Mouse (Mus musculus) megakaryocyte-erythroid progenitor cell, adult 5-6 weeks (primary cell): ENCODE results near the gene Ten1. TPM values are rescaled to one million over a fixed set of nuclear protein-coding genes. Genes with fewer than 3 reads are reported as not detected.

Experiments
- ATAC-seq: replicated peaks from 2 replicates; pipeline ENCODE4 v1.8.0; 2016; ENCODE audit warnings: mild to moderate bottlenecking, inconsistent platforms; ENCODE audit not compliant: severe bottlenecking, poor library complexity, low FRiP score, low TSS enrichment
- total RNA-seq, 2 experiments: library from RNA; stranded (forward) in 1 of 2; stranded (reverse) in 1 of 2; fragments of 200-1000, 215-1000 nt in 1 of 2; fragments of >200 nt in 1 of 2; fragmentation: Nextera tagmentation in 1 of 2; gene quantifications; 2 replicates each; pipeline ENCODE4 v1.2.3; 2014 to 2017

Gene Ten1
- total RNA-seq, 2 experiments from 2014 or later, result 28.8 to 82.7 TPM

GRCm38 (mm10) chr11:116195252-116195651 is 3.4 kb upstream of the Ten1 start:
- peak; percentile 28; the same call in 1 of the 2 replicates for ATAC-seq

GRCm38 (mm10) chr11:116196336-116196735 is 2.3 kb upstream of the Ten1 start:
- no peak for ATAC-seq

GRCm38 (mm10) chr11:116196866-116197583 is 1.6 kb upstream of the Ten1 start:
- ATAC-seq, result no peak

GRCm38 (mm10) chr11:116197584-116197906 is 1.1 kb upstream of the Ten1 start:
- ATAC-seq, result no peak

- no peak for ATAC-seq
Observed at GRCm38 (mm10) chr11:116198132-116198531, 523 bp upstream of the Ten1 start.

GRCm38 (mm10) chr11:116201151-116201550 is 2.5 kb downstream of the Ten1 start:
- no peak for ATAC-seq

GRCm38 (mm10) chr11:116203150-116203549 is 4.5 kb downstream of the Ten1 start:
- ATAC-seq, result no peak

GRCm38 (mm10) chr11:116206678-116207077 is 8.0 kb downstream of the Ten1 start:
- no peak for ATAC-seq

- no peak for ATAC-seq
Observed at GRCm38 (mm10) chr11:116208660-116209059, 10.0 kb downstream of the Ten1 start.

- ATAC-seq, result no peak
Observed at GRCm38 (mm10) chr11:116209257-116209656, 10.6 kb downstream of the Ten1 start.

- ATAC-seq, result no peak
Observed at GRCm38 (mm10) chr11:116210696-116211095, 12.0 kb downstream of the Ten1 start.

GRCm38 (mm10) chr11:116212847-116213246 is 14.2 kb downstream of the Ten1 start:
- no peak for ATAC-seq

- no peak for ATAC-seq
Observed at GRCm38 (mm10) chr11:116213877-116214510, 15.3 kb downstream of the Ten1 start.

GRCm38 (mm10) chr11:116215181-116215580 is 16.5 kb downstream of the Ten1 start:
- ATAC-seq, result peak; percentile 32; the same call in 1 of the 2 replicates

- no peak for ATAC-seq
Observed at GRCm38 (mm10) chr11:116215991-116216390, 17.3 kb downstream of the Ten1 start.

- no peak for ATAC-seq
Observed at GRCm38 (mm10) chr11:116216549-116216948, 17.9 kb downstream of the Ten1 start.

GRCm38 (mm10) chr11:116218263-116218662 is 19.6 kb downstream of the Ten1 start:
- no peak for ATAC-seq

- ATAC-seq, result no peak
Observed at GRCm38 (mm10) chr11:116218737-116219400, 20.2 kb downstream of the Ten1 start.

GRCm38 (mm10) chr11:116219885-116220284 is 21.2 kb downstream of the Ten1 start:
- ATAC-seq, result peak; percentile 41; the same call in 1 of the 2 replicates

GRCm38 (mm10) chr11:116221931-116222739 is 23.5 kb downstream of the Ten1 start:
- no peak for ATAC-seq
